Mouse (Mus musculus): Measurements from ENCODE around the gene Slamf1. TPM values are rescaled to one million over a fixed set of nuclear protein-coding genes. Genes with fewer than 3 reads are reported as not detected.
"Not testable (repeated sequence)": the region's sequence is repeated elsewhere in the genome, so short reads cannot be mapped to it uniquely, and the experiment has no call there.

Slamf1 gene
- polyA plus RNA-seq, 1 experiment from 2014 or later: 0.10 TPM

DNA sequence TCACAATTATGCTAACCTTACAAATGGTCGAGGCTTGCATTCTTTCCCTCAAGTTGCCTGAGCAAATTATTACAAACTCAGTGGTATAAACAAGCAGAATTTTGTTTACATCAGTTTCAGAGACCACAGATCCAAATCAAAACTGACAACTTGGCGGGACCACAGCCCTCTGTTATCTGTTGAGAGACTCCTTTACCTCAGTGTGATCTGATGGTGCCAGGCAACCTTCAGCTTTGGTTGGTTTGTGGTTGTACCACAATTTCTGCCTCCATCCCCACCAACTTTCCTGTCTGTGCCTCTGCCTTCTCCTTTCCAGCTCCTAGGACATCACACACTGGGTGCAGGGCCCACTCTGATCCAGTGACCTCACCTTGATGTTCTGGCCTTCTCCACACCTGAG is 29.3 kb downstream of the Slamf1 start:
- no peaks in the 10 kb centered on the region for H3K36me3 ChIP-seq (ENCODE audit: control insufficient read depth, insufficient read depth)
- no peak overlapping the region for H3K9ac ChIP-seq (replicated peaks; ENCODE audit: low read depth, low read length)
- 73% methylated on average over 2 of the region's 2 CpGs for WGBS
- H3K4me1 ChIP-seq (replicated peaks; ENCODE audit: control insufficient read depth, insufficient read depth, low read length): no peaks in the 10 kb centered on the region
- no peaks in the 10 kb centered on the region for H3K27me3 ChIP-seq (replicated peaks; ENCODE audit: control insufficient read depth, insufficient read depth, low read length)
- H3K4me3 ChIP-seq (replicated peaks; ENCODE audit: low read length): no peak overlapping the region
- no peak for ATAC-seq
- H3K9me3 ChIP-seq (ENCODE audit: control insufficient read depth, low read length): no peaks in the 10 kb centered on the region
- no peak overlapping the region for H3K27ac ChIP-seq (ENCODE audit: low read length)
- no peak overlapping the region for H3K4me2 ChIP-seq (ENCODE audit: low read length)

DNA sequence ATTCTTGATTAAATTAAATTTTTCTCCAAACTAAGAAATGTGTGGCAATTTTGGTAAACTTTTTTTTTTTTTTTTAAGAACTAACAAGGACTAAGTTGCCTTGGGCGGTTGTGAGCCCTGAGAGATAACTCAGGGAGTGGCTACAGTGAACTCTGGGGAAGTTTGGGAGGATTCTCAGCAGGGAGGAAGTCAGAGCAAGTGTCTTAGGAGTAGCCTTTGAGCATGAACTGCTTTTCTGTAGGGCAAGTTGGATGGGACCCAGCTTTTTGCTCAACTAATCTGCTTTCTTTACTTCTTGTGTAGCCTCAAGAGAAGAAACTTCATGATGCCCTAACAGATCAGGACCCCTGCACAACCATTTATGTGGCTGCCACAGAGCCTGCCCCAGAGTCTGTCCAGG is 30.9 kb downstream of the Slamf1 start:
- no peaks in the 10 kb centered on the region for H3K4me1 ChIP-seq (replicated peaks; ENCODE audit: control insufficient read depth, insufficient read depth, low read length)
- no peaks in the 10 kb centered on the region for H3K27me3 ChIP-seq (replicated peaks; ENCODE audit: control insufficient read depth, insufficient read depth, low read length)
- no peak overlapping the region for H3K9ac ChIP-seq (replicated peaks; ENCODE audit: low read depth, low read length)
- ATAC-seq: no peak
- H3K36me3 ChIP-seq (ENCODE audit: control insufficient read depth, insufficient read depth): no peaks in the 10 kb centered on the region
- H3K4me2 ChIP-seq (ENCODE audit: low read length): no peak overlapping the region
- 75% methylated on average over 1 of the region's 1 CpGs for WGBS
- no peak overlapping the region for H3K4me3 ChIP-seq (replicated peaks; ENCODE audit: low read length)
- H3K27ac ChIP-seq (ENCODE audit: low read length): no peak overlapping the region
- H3K9me3 ChIP-seq (ENCODE audit: control insufficient read depth, low read length): no peaks in the 10 kb centered on the region

DNA sequence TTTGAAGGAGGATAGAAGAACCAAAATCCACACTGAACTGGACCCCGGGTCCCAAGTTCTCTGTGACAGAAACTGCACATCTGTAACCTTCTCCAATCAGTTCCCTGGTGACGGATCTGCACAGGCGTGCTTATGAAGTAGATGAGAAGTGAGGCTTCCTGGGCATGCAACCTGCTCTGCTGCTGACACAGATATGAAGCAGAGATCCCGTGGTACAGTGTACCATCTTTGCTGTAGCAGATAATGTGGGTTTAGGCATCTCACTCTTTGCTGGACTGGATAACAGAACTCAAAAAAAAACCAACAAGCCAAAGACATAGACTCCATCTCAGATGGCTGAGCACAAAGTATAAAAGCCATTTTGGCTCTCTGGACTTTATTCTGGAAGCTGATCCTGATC is 32.7 kb downstream of the Slamf1 start:
- H3K27me3 ChIP-seq (replicated peaks; ENCODE audit: control insufficient read depth, insufficient read depth, low read length): no peaks in the 10 kb centered on the region
- no peaks in the 10 kb centered on the region for H3K36me3 ChIP-seq (ENCODE audit: control insufficient read depth, insufficient read depth)
- no peaks in the 10 kb centered on the region for H3K9me3 ChIP-seq (ENCODE audit: control insufficient read depth, low read length)
- 88% methylated on average over 4 of the region's 4 CpGs for WGBS
- no peak overlapping the region for H3K4me2 ChIP-seq (ENCODE audit: low read length)
- no peak overlapping the region for H3K4me3 ChIP-seq (replicated peaks; ENCODE audit: low read length)
- ATAC-seq: no peak
- no peaks in the 10 kb centered on the region for H3K4me1 ChIP-seq (replicated peaks; ENCODE audit: control insufficient read depth, insufficient read depth, low read length)
- no peak overlapping the region for H3K27ac ChIP-seq (ENCODE audit: low read length)
- no peak overlapping the region for H3K9ac ChIP-seq (replicated peaks; ENCODE audit: low read depth, low read length)

DNA sequence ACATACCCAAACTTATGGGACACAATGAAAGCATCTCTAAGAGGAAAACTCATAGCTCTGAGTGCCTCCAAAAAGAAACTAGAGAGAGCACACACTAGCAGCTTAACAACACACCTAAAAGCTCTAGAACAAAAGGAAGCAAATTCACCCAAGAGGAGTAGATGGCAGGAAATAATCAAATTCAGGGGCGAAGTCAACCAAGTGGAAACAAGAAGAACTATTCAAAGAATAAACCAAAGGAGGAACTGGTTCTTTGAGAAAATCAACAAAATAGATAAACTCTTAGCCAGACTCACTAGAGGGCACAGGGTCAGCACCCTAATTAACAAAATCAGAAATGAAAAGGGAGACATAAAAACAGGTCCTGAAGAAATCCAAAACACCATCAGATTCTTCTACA is 44.1 kb downstream of the Slamf1 start:
- H3K4me3 ChIP-seq (replicated peaks; ENCODE audit: low read length); ATAC-seq; H3K27ac ChIP-seq (ENCODE audit: low read length); H3K4me2 ChIP-seq (ENCODE audit: low read length); H3K36me3 ChIP-seq (ENCODE audit: control insufficient read depth, insufficient read depth); H3K9ac ChIP-seq (replicated peaks; ENCODE audit: low read depth, low read length); H3K4me1 ChIP-seq (replicated peaks; ENCODE audit: control insufficient read depth, insufficient read depth, low read length); H3K27me3 ChIP-seq (replicated peaks; ENCODE audit: control insufficient read depth, insufficient read depth, low read length); H3K9me3 ChIP-seq (ENCODE audit: control insufficient read depth, low read length): not testable (repeated sequence)
- 92% methylated on average over 1 of the region's 1 CpGs for WGBS

DNA sequence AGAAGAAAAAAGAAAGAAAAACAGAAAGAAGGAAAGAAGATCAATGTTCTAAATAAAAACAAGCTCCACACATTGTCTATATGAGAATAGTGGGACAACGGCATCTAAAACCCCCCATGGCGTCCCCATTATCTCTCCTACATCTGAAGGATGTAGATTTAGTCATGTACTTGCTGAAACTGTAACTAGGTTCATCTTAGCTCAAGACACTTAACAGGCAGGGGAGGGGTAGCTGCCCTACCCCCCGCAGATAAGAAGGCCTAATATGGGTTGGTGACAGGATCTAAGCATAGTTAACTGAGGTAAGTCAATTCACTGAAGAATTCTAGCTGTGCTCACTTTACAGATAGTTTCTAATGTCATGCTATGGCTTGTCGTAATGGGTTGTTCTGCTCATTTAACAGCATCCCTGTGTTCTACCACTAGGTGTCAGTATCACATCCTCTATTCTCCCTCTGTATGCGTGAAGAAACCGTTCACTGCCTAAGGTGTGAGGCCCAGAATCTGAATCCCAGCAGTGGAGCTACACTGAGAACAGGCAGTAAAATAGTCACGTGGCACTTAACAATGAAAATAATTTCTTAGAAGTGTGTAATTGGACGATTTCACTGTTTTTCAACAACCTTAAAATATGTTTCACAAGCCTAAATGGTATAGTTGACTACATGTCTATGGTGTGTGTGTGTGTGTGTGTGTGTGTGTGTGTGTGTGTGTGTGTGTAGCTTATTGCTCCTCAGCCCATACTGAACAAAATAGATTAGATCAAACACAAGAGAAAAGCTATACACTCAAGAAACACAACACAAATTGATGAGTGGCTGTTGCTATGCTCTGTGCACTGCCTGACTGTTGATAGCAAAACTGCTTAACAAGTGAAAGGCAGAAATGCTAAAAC is 48.9 kb downstream of the Slamf1 start:
- H3K27ac ChIP-seq (ENCODE audit: low read length): no peak overlapping the region
- ATAC-seq: peak; percentile 99
- H3K9ac ChIP-seq (replicated peaks; ENCODE audit: low read depth, low read length): no peak overlapping the region
- H3K27me3 ChIP-seq (replicated peaks; ENCODE audit: control insufficient read depth, insufficient read depth, low read length): no peaks in the 10 kb centered on the region
- H3K9me3 ChIP-seq (ENCODE audit: control insufficient read depth, low read length): no peaks in the 10 kb centered on the region
- no peak overlapping the region for H3K4me2 ChIP-seq (ENCODE audit: low read length)
- H3K4me1 ChIP-seq (replicated peaks; ENCODE audit: control insufficient read depth, insufficient read depth, low read length): no peaks in the 10 kb centered on the region
- 10% methylated on average over 8 of the region's 8 CpGs for WGBS
- no peaks in the 10 kb centered on the region for H3K36me3 ChIP-seq (ENCODE audit: control insufficient read depth, insufficient read depth)
- no peak overlapping the region for H3K4me3 ChIP-seq (replicated peaks; ENCODE audit: low read length)

DNA sequence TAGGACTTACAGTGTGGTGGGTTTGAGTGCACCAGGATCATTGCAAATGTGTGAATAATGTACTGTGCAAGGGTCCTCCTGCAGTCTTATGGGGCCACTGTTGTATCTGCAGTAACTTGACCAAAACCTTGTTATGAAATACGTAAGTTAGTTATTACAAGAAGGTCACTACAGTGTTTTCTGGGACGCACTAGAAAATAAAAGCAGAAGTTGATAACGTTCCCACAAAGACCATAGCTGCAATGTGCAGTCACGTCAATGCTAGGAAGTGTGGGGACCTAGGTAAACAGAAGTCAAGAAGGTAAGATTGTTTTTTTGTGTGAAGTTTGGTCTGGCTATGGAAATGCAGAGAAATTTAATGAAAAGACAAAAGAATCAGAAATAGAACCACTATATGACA is 50.1 kb downstream of the Slamf1 start:
- Histone ChIP-seq H3K9ac (replicated peaks; ENCODE audit: low read depth, low read length) (no peak overlapping the region), H3K27ac (ENCODE audit: low read length) (no peak overlapping the region), H3K4me3 (replicated peaks; ENCODE audit: low read length) (no peak overlapping the region), H3K36me3 (ENCODE audit: control insufficient read depth, insufficient read depth) (no peaks in the 10 kb centered on the region), H3K9me3 (ENCODE audit: control insufficient read depth, low read length) (no peaks in the 10 kb centered on the region), H3K27me3 (replicated peaks; ENCODE audit: control insufficient read depth, insufficient read depth, low read length) (no peaks in the 10 kb centered on the region), H3K4me1 (replicated peaks; ENCODE audit: control insufficient read depth, insufficient read depth, low read length) (no peaks in the 10 kb centered on the region), H3K4me2 (ENCODE audit: low read length) (no peak overlapping the region)
- no peak for ATAC-seq
- 88% methylated on average over 4 of the region's 4 CpGs for WGBS

DNA sequence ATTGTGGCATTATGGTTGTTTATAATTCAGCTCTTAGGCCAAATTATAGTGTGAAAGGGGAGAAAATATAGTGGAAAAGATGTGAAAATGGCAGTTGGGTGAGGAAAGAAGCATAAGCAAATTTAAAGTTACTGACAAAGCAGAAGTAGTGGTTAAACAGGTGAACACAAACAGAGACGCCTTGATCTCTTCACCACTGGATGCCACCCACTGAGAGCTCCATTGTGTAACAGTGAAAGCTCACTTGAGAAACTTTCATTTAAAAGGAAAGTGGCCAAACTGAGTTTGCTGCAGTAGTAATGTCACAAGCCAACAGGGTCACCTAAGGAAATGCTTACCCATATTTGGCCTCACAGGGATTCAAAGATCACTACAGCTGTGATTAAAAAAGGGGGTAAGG is 54.4 kb downstream of the Slamf1 start:
- no peak overlapping the region for H3K27ac ChIP-seq (ENCODE audit: low read length)
- no peaks in the 10 kb centered on the region for H3K9me3 ChIP-seq (ENCODE audit: control insufficient read depth, low read length)
- no peaks in the 10 kb centered on the region for H3K4me1 ChIP-seq (replicated peaks; ENCODE audit: control insufficient read depth, insufficient read depth, low read length)
- H3K4me2 ChIP-seq (ENCODE audit: low read length): no peak overlapping the region
- H3K9ac ChIP-seq (replicated peaks; ENCODE audit: low read depth, low read length): no peak overlapping the region
- 20% methylated on average over 1 of the region's 1 CpGs for WGBS
- no peaks in the 10 kb centered on the region for H3K27me3 ChIP-seq (replicated peaks; ENCODE audit: control insufficient read depth, insufficient read depth, low read length)
- no peak overlapping the region for H3K4me3 ChIP-seq (replicated peaks; ENCODE audit: low read length)
- no peaks in the 10 kb centered on the region for H3K36me3 ChIP-seq (ENCODE audit: control insufficient read depth, insufficient read depth)
- ATAC-seq: no peak

DNA sequence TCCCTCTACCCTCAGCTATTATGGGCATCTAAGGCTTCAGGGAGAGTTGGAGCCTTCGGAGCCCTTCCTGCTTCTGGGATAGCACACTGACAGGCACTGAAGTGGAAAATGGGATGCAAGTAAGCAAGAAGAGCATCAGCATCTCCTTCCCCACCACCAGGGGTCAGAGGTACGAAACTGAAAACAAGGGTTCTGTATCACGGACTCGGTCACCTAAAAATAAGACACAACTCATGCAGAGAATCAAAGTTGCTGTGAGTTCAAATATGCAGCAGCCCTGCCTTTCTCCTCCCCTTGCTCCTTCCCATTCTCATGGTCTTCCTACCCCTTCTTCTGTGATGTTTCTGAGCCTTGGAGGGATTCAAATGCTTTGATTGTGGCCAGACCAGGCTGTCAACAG is 58.5 kb downstream of the Slamf1 start:
- H3K36me3 ChIP-seq (ENCODE audit: control insufficient read depth, insufficient read depth): no peaks in the 10 kb centered on the region
- no peaks in the 10 kb centered on the region for H3K27me3 ChIP-seq (replicated peaks; ENCODE audit: control insufficient read depth, insufficient read depth, low read length)
- WGBS: 23% methylated on average over 4 of the region's 4 CpGs
- H3K4me2 ChIP-seq (ENCODE audit: low read length): no peak overlapping the region
- no peak overlapping the region for H3K4me3 ChIP-seq (replicated peaks; ENCODE audit: low read length)
- H3K4me1 ChIP-seq (replicated peaks; ENCODE audit: control insufficient read depth, insufficient read depth, low read length): no peaks in the 10 kb centered on the region
- no peak overlapping the region for H3K27ac ChIP-seq (ENCODE audit: low read length)
- no peak overlapping the region for H3K9ac ChIP-seq (replicated peaks; ENCODE audit: low read depth, low read length)
- no peaks in the 10 kb centered on the region for H3K9me3 ChIP-seq (ENCODE audit: control insufficient read depth, low read length)
- no peak for ATAC-seq

DNA sequence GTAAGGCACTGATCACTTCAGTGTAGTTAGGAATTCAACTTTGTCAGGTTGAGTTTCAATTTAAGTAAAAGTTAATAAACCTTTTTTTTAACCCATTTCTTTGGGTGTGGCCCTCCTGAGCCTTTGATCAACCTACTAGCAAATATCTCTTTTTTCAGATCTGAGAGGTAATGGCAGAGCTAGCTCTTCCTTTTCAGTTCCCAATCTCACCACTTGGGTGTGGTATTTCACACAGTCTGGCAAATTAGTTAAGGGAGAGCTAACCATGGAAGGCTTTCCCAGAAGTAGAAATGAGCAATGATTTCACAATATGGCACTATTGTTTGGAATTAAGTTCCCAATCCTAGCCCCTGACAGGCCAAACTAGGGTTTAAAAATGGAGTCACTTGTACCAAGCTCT is 59.2 kb downstream of the Slamf1 start:
- Histone ChIP-seq H3K27ac (ENCODE audit: low read length) (no peak overlapping the region), H3K9me3 (ENCODE audit: control insufficient read depth, low read length) (no peaks in the 10 kb centered on the region), H3K4me1 (replicated peaks; ENCODE audit: control insufficient read depth, insufficient read depth, low read length) (no peaks in the 10 kb centered on the region), H3K4me3 (replicated peaks; ENCODE audit: low read length) (no peak overlapping the region), H3K9ac (replicated peaks; ENCODE audit: low read depth, low read length) (no peak overlapping the region), H3K27me3 (replicated peaks; ENCODE audit: control insufficient read depth, insufficient read depth, low read length) (no peaks in the 10 kb centered on the region), H3K4me2 (ENCODE audit: low read length) (no peak overlapping the region), H3K36me3 (ENCODE audit: control insufficient read depth, insufficient read depth) (no peaks in the 10 kb centered on the region)
- ATAC-seq: no peak

DNA sequence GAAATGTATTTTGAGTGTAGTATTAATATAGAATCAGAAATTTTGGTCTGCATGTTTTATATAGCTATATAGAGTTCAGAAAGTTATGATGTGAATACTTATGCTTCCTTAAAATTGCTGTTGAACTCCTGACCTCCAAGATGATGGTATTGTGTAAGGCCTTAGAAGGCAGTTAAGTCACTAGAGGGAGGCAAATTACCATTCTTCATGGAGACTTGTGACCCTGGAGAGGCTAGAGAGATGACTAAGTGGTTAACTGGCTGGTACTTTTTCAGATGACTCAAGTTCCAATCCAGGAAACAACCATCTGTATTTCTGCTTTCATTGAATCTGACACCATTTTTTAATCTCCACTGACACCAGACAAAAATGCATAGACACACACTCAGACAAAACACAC is 60.7 kb downstream of the Slamf1 start:
- H3K9ac ChIP-seq (replicated peaks; ENCODE audit: low read depth, low read length): no peak overlapping the region
- ATAC-seq: no peak
- no peaks in the 10 kb centered on the region for H3K9me3 ChIP-seq (ENCODE audit: control insufficient read depth, low read length)
- no peak overlapping the region for H3K4me2 ChIP-seq (ENCODE audit: low read length)
- no peak overlapping the region for H3K27ac ChIP-seq (ENCODE audit: low read length)
- H3K36me3 ChIP-seq (ENCODE audit: control insufficient read depth, insufficient read depth): no peaks in the 10 kb centered on the region
- no peak overlapping the region for H3K4me3 ChIP-seq (replicated peaks; ENCODE audit: low read length)
- no peaks in the 10 kb centered on the region for H3K27me3 ChIP-seq (replicated peaks; ENCODE audit: control insufficient read depth, insufficient read depth, low read length)
- H3K4me1 ChIP-seq (replicated peaks; ENCODE audit: control insufficient read depth, insufficient read depth, low read length): no peaks in the 10 kb centered on the region
